Mouse (Mus musculus): ENCODE data around the gene Mcts2. TPM values are rescaled to one million over a fixed set of nuclear protein-coding genes. Genes with fewer than 3 reads are reported as not detected.
A peak's percentile ranks its signal among the peaks of the same experiment; 100 is the strongest.

Gene Mcts2
- polyA plus RNA-seq, 1 experiment from 2014 or later: 12.8 TPM

- peaks cover 11% of the 10 kb centered on the region for H3K4me1 ChIP-seq (ENCODE audit: insufficient read depth)
- TF ChIP-seq CTCF (IDR thresholded peaks at IDR 0.05; ENCODE audit: low read depth): no peak
- TF ChIP-seq EP300 (IDR thresholded peaks at IDR 0.05; ENCODE audit: low read depth): no peak
- 51% methylated on average over 5 of the region's 5 CpGs for WGBS (ENCODE audit: insufficient replicate concordance)
- peaks cover 30% of the 10 kb centered on the region for H3K36me3 ChIP-seq (replicated peaks; ENCODE audit: insufficient read depth, low read length)
- no peaks in the 10 kb centered on the region for H3K9me3 ChIP-seq (ENCODE audit: low read length)
- H3K27ac ChIP-seq (ENCODE audit: low read depth): no peak overlapping the region
- no peak for ATAC-seq
- H3K4me3 ChIP-seq (ENCODE audit: low read depth, low read length): no peak overlapping the region
- H3K9ac ChIP-seq (replicated peaks): no peak overlapping the region
- no peak for DNase-seq
- no peak overlapping the region for H3K4me2 ChIP-seq (ENCODE audit: low read depth, low read length)
- no peaks in the 10 kb centered on the region for H3K27me3 ChIP-seq (ENCODE audit: insufficient read depth, low read length)
Measured at GRCm38 (mm10) chr2:152709066-152709465, 22.2 kb downstream of the Mcts2 start.

- no peaks in the 10 kb centered on the region for H3K27me3 ChIP-seq (ENCODE audit: insufficient read depth, low read length)
- no peak for DNase-seq
- H3K4me1 ChIP-seq (ENCODE audit: insufficient read depth): no peaks in the 10 kb centered on the region
- no peak overlapping the region for H3K4me3 ChIP-seq (ENCODE audit: low read depth, low read length)
- no peak overlapping the region for H3K27ac ChIP-seq (ENCODE audit: low read depth)
- WGBS (ENCODE audit: insufficient replicate concordance): 70% methylated on average over 6 of the region's 6 CpGs
- H3K4me2 ChIP-seq (ENCODE audit: low read depth, low read length): no peak overlapping the region
- H3K9ac ChIP-seq (replicated peaks): no peak overlapping the region
- H3K36me3 ChIP-seq (replicated peaks; ENCODE audit: insufficient read depth, low read length): no peaks in the 10 kb centered on the region
- no peaks in the 10 kb centered on the region for H3K9me3 ChIP-seq (ENCODE audit: low read length)
- ATAC-seq: no peak
- TF ChIP-seq EP300 (IDR thresholded peaks at IDR 0.05; ENCODE audit: low read depth): no peak
- TF ChIP-seq CTCF (IDR thresholded peaks at IDR 0.05; ENCODE audit: low read depth): no peak
Measured at GRCm38 (mm10) chr2:152716241-152716772, 29.5 kb downstream of the Mcts2 start.

GRCm38 (mm10) chr2:152717652-152718051, 30.8 kb downstream of the Mcts2 start:
- Histone ChIP-seq H3K36me3 (replicated peaks; ENCODE audit: insufficient read depth, low read length) (no peaks in the 10 kb centered on the region), H3K27ac (ENCODE audit: low read depth) (no peak overlapping the region), H3K4me1 (ENCODE audit: insufficient read depth) (no peaks in the 10 kb centered on the region), H3K27me3 (ENCODE audit: insufficient read depth, low read length) (no peaks in the 10 kb centered on the region), H3K9me3 (ENCODE audit: low read length) (no peaks in the 10 kb centered on the region), H3K4me2 (ENCODE audit: low read depth, low read length) (no peak overlapping the region), H3K4me3 (ENCODE audit: low read depth, low read length) (no peak overlapping the region), H3K9ac (replicated peaks) (no peak overlapping the region)
- WGBS (ENCODE audit: insufficient replicate concordance): 76% methylated on average over 11 of the region's 11 CpGs
- DNase-seq (no peak), ATAC-seq (no peak)
- TF ChIP-seq CTCF (IDR thresholded peaks at IDR 0.05; ENCODE audit: low read depth): no peak
- TF ChIP-seq EP300 (IDR thresholded peaks at IDR 0.05; ENCODE audit: low read depth): no peak

- TF ChIP-seq CTCF (IDR thresholded peaks at IDR 0.05; ENCODE audit: low read depth) (no peak), EP300 (IDR thresholded peaks at IDR 0.05; ENCODE audit: low read depth) (no peak)
- 72% methylated on average over 6 of the region's 6 CpGs for WGBS (ENCODE audit: insufficient replicate concordance)
- no peaks in the 10 kb centered on the region for H3K27me3 ChIP-seq (ENCODE audit: insufficient read depth, low read length)
- H3K4me3 ChIP-seq (ENCODE audit: low read depth, low read length): no peak overlapping the region
- ATAC-seq: no peak
- no peak overlapping the region for H3K27ac ChIP-seq (ENCODE audit: low read depth)
- DNase-seq: no peak
- no peaks in the 10 kb centered on the region for H3K9me3 ChIP-seq (ENCODE audit: low read length)
- no peak overlapping the region for H3K9ac ChIP-seq (replicated peaks)
- H3K4me1 ChIP-seq (ENCODE audit: insufficient read depth): no peaks in the 10 kb centered on the region
- no peaks in the 10 kb centered on the region for H3K36me3 ChIP-seq (replicated peaks; ENCODE audit: insufficient read depth, low read length)
- H3K4me2 ChIP-seq (ENCODE audit: low read depth, low read length): no peak overlapping the region
Measured at GRCm38 (mm10) chr2:152718076-152718475, 31.2 kb downstream of the Mcts2 start.

GRCm38 (mm10) chr2:152723651-152724331, 37.0 kb downstream of the Mcts2 start:
- H3K4me1 ChIP-seq (ENCODE audit: insufficient read depth): peaks cover 20% of the 10 kb centered on the region
- H3K27ac ChIP-seq (ENCODE audit: low read depth): no peak overlapping the region
- peaks cover 8% of the 10 kb centered on the region for H3K27me3 ChIP-seq (ENCODE audit: insufficient read depth, low read length)
- 10% methylated on average over 37 of the region's 37 CpGs for WGBS (ENCODE audit: insufficient replicate concordance)
- ATAC-seq (peak; percentile 22; the same call in 1 of the 2 replicates), DNase-seq (peak; percentile 56)
- no peaks in the 10 kb centered on the region for H3K36me3 ChIP-seq (replicated peaks; ENCODE audit: insufficient read depth, low read length)
- TF ChIP-seq EP300 (IDR thresholded peaks at IDR 0.05; ENCODE audit: low read depth): no peak
- peak overlapping the region; percentile 16; the same call in 1 of the 2 replicates for H3K9ac ChIP-seq (replicated peaks)
- H3K4me3 ChIP-seq (ENCODE audit: low read depth, low read length): peak overlapping the region; percentile 26; the same call in 1 of the 2 replicates
- H3K4me2 ChIP-seq (ENCODE audit: low read depth, low read length): peak overlapping the region; percentile 62
- no peaks in the 10 kb centered on the region for H3K9me3 ChIP-seq (ENCODE audit: low read length)

GRCm38 (mm10) chr2:152724332-152724723, 37.5 kb downstream of the Mcts2 start:
- 51% methylated on average over 3 of the region's 3 CpGs for WGBS (ENCODE audit: insufficient replicate concordance)
- DNase-seq: no peak
- Histone ChIP-seq H3K9ac (replicated peaks) (no peak overlapping the region; the same call in 1 of the 2 replicates), H3K27ac (ENCODE audit: low read depth) (no peak overlapping the region), H3K4me1 (ENCODE audit: insufficient read depth) (peaks cover 25% of the 10 kb centered on the region), H3K9me3 (ENCODE audit: low read length) (no peaks in the 10 kb centered on the region), H3K4me2 (ENCODE audit: low read depth, low read length) (peak overlapping the region; percentile 62), H3K4me3 (ENCODE audit: low read depth, low read length) (peak overlapping the region; percentile 26; the same call in 1 of the 2 replicates), H3K36me3 (replicated peaks; ENCODE audit: insufficient read depth, low read length) (no peaks in the 10 kb centered on the region), H3K27me3 (ENCODE audit: insufficient read depth, low read length) (peaks cover 8% of the 10 kb centered on the region)
- TF ChIP-seq CTCF (IDR thresholded peaks at IDR 0.05; ENCODE audit: low read depth) (no peak), EP300 (IDR thresholded peaks at IDR 0.05; ENCODE audit: low read depth) (no peak)
- ATAC-seq: no peak

Measured in liver, postnatal 0 days (tissue).